Mouse (Mus musculus) neural tube, embryonic 13.5 days (tissue): ENCODE measurements around the gene Trim21. TPM values are rescaled to one million over a fixed set of nuclear protein-coding genes. Genes with fewer than 3 reads are reported as not detected.

Experiments used
- ATAC-seq: fragments of 200-750 bp; cut with Nextera tagmentation; 2 replicates; pipeline ENCODE4 v1.8.0; 2017; ENCODE audit warnings: low read depth, mild to moderate bottlenecking, moderate TSS enrichment, moderate library complexity
- H3K27ac ChIP-seq: fragments of 300-500 bp; sonication (generic); replicated peaks from 2 replicates; pipeline ENCODE4 v1.5.1; 2015; ENCODE audit warnings: moderate library complexity, mild to moderate bottlenecking, inconsistent platforms
- H3K27me3 ChIP-seq: fragments of 300-500 bp; sonication (generic); 2 replicates; pipeline ENCODE4 v1.6.1; 2015; ENCODE audit warnings: mild to moderate bottlenecking, inconsistent platforms
- H3K36me3 ChIP-seq: fragments of 300-500 bp; sonication (generic); 2 replicates; pipeline ENCODE4 v1.6.1; 2015; ENCODE audit warnings: mild to moderate bottlenecking, inconsistent platforms
- H3K4me1 ChIP-seq: fragments of 300-500 bp; sonication (generic); replicated peaks from 2 replicates; pipeline ENCODE4 v1.6.1; 2015; ENCODE audit warnings: inconsistent platforms
- H3K4me2 ChIP-seq: fragments of 300-500 bp; sonication (generic); 2 replicates; pipeline ENCODE4 v1.6.1; 2015; ENCODE audit warnings: inconsistent platforms, mild to moderate bottlenecking, moderate library complexity
- H3K4me3 ChIP-seq: fragments of 300-500 bp; sonication (generic); 2 replicates; pipeline ENCODE4 v1.5.1; 2015; ENCODE audit warnings: mild to moderate bottlenecking, inconsistent platforms
- H3K9ac ChIP-seq: fragments of 300-500 bp; sonication (generic); 2 replicates; pipeline ENCODE4 v1.6.1; 2015; ENCODE audit warnings: moderate library complexity, mild to moderate bottlenecking, inconsistent platforms
- H3K9me3 ChIP-seq: fragments of 300-500 bp; sonication (generic); 2 replicates; pipeline ENCODE4 v1.6.1; 2016; ENCODE audit warnings: inconsistent platforms
- WGBS: fragments of 180-500 bp; shearing (Covaris S2); methylation state at CpG from one replicate; pipeline ENCODE4 v1.1.7; 2015; 5-methylcytosine and 5-hydroxymethylcytosine counted together
- polyA plus RNA-seq: library from polyadenylated mRNA; unstranded; fragments of >200 nt; fragmentation: Nextera tagmentation; extraction: Ambion mirVana; gene quantifications from 2 replicates; pipeline ENCODE4 v1.2.1, GENCODE M21; 2015

Trim21 gene
- 0.15 and 0.36 TPM in 2 replicates for polyA plus RNA-seq

DNA sequence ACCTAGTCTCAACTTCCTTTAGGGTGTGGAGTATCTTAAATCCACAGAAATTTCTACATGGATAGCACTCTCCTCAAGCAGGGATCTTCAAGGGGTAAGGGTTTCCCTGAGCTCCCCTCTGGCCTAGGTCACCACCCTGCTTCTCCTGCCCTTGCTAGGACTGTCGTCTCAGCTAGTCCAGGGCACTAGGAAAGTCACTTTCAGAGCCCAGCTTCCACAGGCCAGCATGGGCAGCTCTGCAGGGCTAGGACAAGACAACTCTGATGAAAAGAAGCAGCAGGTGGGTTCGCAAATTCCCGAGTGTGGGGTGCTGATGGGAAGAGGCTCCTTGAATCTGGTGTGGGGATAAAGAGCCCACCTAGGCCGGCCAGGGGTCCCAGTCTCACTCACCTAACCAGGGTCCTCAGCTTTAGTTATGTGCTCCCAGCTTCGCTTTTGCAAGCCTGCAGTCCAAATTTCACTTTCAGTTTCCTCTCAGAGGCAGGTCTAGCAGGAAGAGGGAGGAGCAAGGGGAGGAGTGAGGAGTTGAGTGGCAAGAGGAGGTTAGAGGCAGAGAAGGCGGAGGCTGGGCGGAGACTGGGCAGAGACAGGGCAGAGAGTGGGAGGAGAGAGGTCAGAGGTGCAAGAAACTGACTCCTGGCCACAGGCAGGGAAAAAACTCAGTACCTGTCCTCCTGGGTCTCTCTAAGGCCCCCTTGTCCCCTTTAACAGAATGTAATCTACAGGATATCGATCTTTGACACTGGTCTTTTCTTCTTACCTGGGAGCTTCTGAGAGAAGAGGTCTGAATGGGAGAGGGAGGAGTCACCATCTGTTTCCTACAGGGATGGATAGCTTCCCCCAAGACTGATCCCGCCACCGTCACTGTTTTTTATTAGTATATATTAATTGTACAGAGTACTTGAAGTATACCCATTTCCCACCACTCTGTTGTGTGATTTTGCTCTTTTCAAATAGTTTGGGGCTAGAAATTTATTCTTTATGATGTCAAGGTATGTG lies at the start of gene Trim21:
Gene Trim21 (minus strand): TSS at position 488 of the 999 bp plus-strand sequence.
- peak within 1 kb of the TSS; percentile 22; the same call in 1 of the 2 replicates for H3K9ac ChIP-seq
- peak within 1 kb of the TSS; percentile 50 for H3K4me2 ChIP-seq
- no peaks in the 10 kb centered on the region for H3K36me3 ChIP-seq
- no peak within 1 kb of the TSS for H3K27ac ChIP-seq
- peak within 1 kb of the TSS; percentile 37 for H3K4me3 ChIP-seq
- WGBS, result 22% methylated on average over 10 of the region's 10 CpGs
- H3K4me1 ChIP-seq, result peaks cover 4% of the 10 kb centered on the region; the same call in 1 of the 2 replicates
- no peaks in the 10 kb centered on the region for H3K9me3 ChIP-seq
- no peaks in the 10 kb centered on the region for H3K27me3 ChIP-seq
- no peak; the same call in 1 of the 2 replicates for ATAC-seq

DNA sequence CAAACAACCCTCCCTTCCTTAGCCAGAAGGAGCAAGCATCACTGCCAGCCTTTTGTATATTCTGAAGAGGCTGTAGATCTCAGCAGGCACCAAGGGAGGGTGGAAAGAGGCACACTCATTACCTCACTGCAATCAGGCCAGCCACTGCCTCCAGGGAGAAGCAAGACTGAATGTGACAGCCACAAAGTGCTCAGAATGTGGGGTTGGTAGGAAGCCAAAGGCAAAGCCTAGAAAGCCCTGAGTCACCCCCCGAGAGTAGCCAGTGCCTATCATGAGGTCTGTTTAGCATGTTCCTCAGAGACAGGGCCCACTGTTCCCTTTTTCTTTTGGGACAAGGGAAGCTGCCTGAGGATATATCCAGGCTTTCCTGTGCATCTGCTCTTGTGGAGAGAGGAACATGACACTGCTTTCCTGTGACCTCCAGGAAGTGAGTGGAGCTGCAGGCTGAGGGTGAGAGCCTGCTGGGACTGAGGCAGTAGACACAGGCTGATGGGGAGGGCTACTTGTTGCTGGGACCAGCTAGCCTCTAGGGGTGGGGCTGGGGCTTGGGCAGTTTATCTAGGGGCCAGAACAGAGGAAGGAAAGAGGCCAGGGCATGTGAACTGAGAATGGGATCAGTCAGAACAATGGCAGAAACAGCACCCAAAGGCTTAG lies 32.2 kb upstream of the Trim21 start, which contains the start of gene Olfr552:
Gene Olfr552 (plus strand): TSS at position 393 of the 654 bp plus-strand sequence.
- no peak within 1 kb of the TSS for H3K27ac ChIP-seq
- no peaks in the 10 kb centered on the region for H3K27me3 ChIP-seq
- H3K9me3 ChIP-seq, result no peaks in the 10 kb centered on the region
- H3K4me1 ChIP-seq, result no peaks in the 10 kb centered on the region
- no peak within 1 kb of the TSS for H3K4me2 ChIP-seq
- H3K9ac ChIP-seq, result no peak within 1 kb of the TSS
- no peaks in the 10 kb centered on the region for H3K36me3 ChIP-seq
- WGBS, result 77% methylated on average over 1 of the region's 1 CpGs
- ATAC-seq, result 0 out of 2 replicates have a peak, but pooled peaks have one; percentile 15
- H3K4me3 ChIP-seq, result no peak within 1 kb of the TSS

DNA sequence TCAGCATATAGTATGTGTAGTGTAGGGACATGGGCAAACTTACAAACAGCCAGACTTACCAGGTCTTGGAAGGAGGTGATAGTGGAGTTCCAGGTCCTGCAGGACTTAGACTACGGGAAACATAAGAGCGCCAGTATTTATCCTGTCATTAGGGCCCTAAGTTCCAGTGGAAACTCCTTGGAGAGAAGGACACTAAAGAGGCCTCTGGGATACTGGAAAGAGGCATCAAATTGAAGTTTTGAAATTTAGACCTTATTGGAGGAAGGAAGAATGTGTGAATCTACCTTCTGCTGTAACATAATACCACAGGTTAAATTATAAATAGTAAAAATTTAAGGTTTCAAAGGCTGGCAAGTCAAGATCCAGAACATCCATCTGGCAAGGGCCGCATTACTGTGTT lies 26.5 kb upstream of the Trim21 start, which contains the start of gene Olfr551:
Gene Olfr551 (minus strand): TSS at position 101 of the 400 bp plus-strand sequence.
- H3K9me3 ChIP-seq, result no peaks in the 10 kb centered on the region
- WGBS, result 95% methylated on average over 3 of the region's 3 CpGs

GRCm38 (mm10) chr7:102575998-102576397 lies 10.7 kb upstream of the Trim21 start:
- Histone ChIP-seq H3K4me1 (peaks cover 6% of the 10 kb centered on the region), H3K36me3 (no peaks in the 10 kb centered on the region), H3K4me2 (no peak overlapping the region), H3K27ac (no peak overlapping the region), H3K4me3 (no peak overlapping the region), H3K9me3 (no peaks in the 10 kb centered on the region), H3K9ac (no peak overlapping the region), H3K27me3 (no peaks in the 10 kb centered on the region)
- WGBS, result 78% methylated on average over 6 of the region's 6 CpGs
- no peak for ATAC-seq

More for the DNA sequence above, 26.5 kb upstream of the Trim21 start, which contains the start of gene Olfr551:
- no peak within 1 kb of the TSS for H3K9ac ChIP-seq
- H3K4me1 ChIP-seq, result no peaks in the 10 kb centered on the region
- no peak within 1 kb of the TSS for H3K27ac ChIP-seq
- no peaks in the 10 kb centered on the region for H3K36me3 ChIP-seq
- no peaks in the 10 kb centered on the region for H3K27me3 ChIP-seq
- no peak within 1 kb of the TSS for H3K4me2 ChIP-seq
- no peak within 1 kb of the TSS for H3K4me3 ChIP-seq
- ATAC-seq, result no peak

- H3K27ac ChIP-seq, result no peak overlapping the region
These were observed 8.0 kb upstream of the Trim21 start for GRCm38 (mm10) chr7:102573174-102573830.

GRCm38 (mm10) chr7:102571142-102571541 lies 5.9 kb upstream of the Trim21 start, which contains the start of gene Olfr550:
TSS of gene Olfr550 (plus strand) at chr7:102571442.
- 94% methylated on average over 8 of the region's 8 CpGs for WGBS
- H3K27me3 ChIP-seq, result no peaks in the 10 kb centered on the region
- H3K9me3 ChIP-seq, result no peaks in the 10 kb centered on the region
- H3K36me3 ChIP-seq, result no peaks in the 10 kb centered on the region
- no peak within 1 kb of the TSS for H3K9ac ChIP-seq
- H3K4me3 ChIP-seq, result no peak within 1 kb of the TSS
- H3K4me2 ChIP-seq, result no peak within 1 kb of the TSS
- H3K4me1 ChIP-seq, result peaks cover 6% of the 10 kb centered on the region
- ATAC-seq, result no peak
- H3K27ac ChIP-seq, result no peak within 1 kb of the TSS

More at GRCm38 (mm10) chr7:102573174-102573830, 8.0 kb upstream of the Trim21 start:
- 77% methylated on average over 3 of the region's 3 CpGs for WGBS
- Histone ChIP-seq H3K9me3 (no peaks in the 10 kb centered on the region), H3K4me2 (no peak overlapping the region), H3K27me3 (no peaks in the 10 kb centered on the region), H3K4me1 (peaks cover 6% of the 10 kb centered on the region), H3K9ac (no peak overlapping the region), H3K4me3 (no peak overlapping the region), H3K36me3 (no peaks in the 10 kb centered on the region)
- ATAC-seq, result no peak; the same call in 1 of the 2 replicates

DNA sequence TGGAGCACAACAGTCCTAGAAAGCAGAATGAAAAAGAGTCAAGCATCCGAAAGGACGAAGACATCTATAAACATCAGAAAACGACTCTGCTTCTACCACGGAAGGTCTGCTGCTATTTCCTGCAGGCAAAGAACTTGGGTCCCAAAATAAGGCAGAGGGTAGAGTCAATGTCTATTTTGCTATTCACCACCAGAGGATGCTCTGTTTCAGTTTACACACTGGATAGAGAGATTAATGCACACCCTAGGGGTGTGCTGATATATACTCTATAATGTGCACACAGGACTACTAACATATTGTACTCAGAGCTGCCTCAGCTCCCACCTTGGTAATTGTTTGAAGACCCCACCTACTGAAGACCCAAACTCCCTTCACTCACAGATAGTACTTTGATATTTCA lies 933 bp upstream of the Trim21 start:
- Histone ChIP-seq H3K4me3 (no peak overlapping the region), H3K4me2 (no peak overlapping the region), H3K9ac (no peak overlapping the region), H3K27me3 (no peaks in the 10 kb centered on the region), H3K27ac (no peak overlapping the region), H3K4me1 (peaks cover 4% of the 10 kb centered on the region; the same call in 1 of the 2 replicates), H3K9me3 (no peaks in the 10 kb centered on the region), H3K36me3 (no peaks in the 10 kb centered on the region)
- no peak for ATAC-seq
- 92% methylated on average over 4 of the region's 4 CpGs for WGBS

GRCm38 (mm10) chr7:102553279-102553678 lies 12.0 kb downstream of the Trim21 start:
- Histone ChIP-seq H3K27ac (no peak overlapping the region), H3K4me1 (no peaks in the 10 kb centered on the region), H3K9me3 (no peaks in the 10 kb centered on the region), H3K27me3 (no peaks in the 10 kb centered on the region), H3K9ac (no peak overlapping the region), H3K36me3 (no peaks in the 10 kb centered on the region), H3K4me3 (no peak overlapping the region), H3K4me2 (no peak overlapping the region)
- 75% methylated on average over 3 of the region's 3 CpGs for WGBS
- ATAC-seq, result no peak

GRCm38 (mm10) chr7:102549570-102549969 lies 15.7 kb downstream of the Trim21 start, which contains the start of gene Olfr549:
TSS of gene Olfr549 (plus strand) at chr7:102549870.
- Histone ChIP-seq H3K36me3 (no peaks in the 10 kb centered on the region), H3K4me2 (no peak within 1 kb of the TSS), H3K27ac (no peak within 1 kb of the TSS), H3K9ac (no peak within 1 kb of the TSS), H3K9me3 (no peaks in the 10 kb centered on the region), H3K4me3 (no peak within 1 kb of the TSS), H3K4me1 (no peaks in the 10 kb centered on the region), H3K27me3 (no peaks in the 10 kb centered on the region)
- no peak for ATAC-seq
- 85% methylated on average over 3 of the region's 3 CpGs for WGBS

DNA sequence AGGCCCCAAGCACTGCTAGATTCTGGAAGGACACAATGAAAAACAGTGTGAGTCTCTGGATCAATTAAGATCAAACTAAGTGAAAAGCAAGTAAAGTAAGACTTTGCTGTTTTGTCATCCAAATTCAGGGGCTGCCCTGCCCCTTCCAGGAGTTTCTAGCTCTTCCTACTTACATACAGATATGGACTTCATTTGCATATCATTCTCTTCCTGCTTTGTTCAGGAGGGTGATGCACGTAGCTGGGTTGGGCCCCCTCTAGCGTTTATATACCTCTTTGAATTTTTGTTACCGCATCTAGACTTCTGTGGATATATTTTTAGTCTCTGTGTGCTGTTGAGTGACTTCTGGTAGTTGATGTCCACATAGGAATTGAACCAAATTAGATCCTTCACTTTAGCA lies 24.0 kb downstream of the Trim21 start:
- no peaks in the 10 kb centered on the region for H3K4me1 ChIP-seq
- H3K9ac ChIP-seq, result no peak overlapping the region
- no peak overlapping the region for H3K4me3 ChIP-seq
- no peaks in the 10 kb centered on the region for H3K9me3 ChIP-seq
- no peak for ATAC-seq
- H3K4me2 ChIP-seq, result no peak overlapping the region
- no peaks in the 10 kb centered on the region for H3K27me3 ChIP-seq
- WGBS, result 64% methylated on average over 3 of the region's 3 CpGs
- no peaks in the 10 kb centered on the region for H3K36me3 ChIP-seq
- no peak overlapping the region for H3K27ac ChIP-seq

DNA sequence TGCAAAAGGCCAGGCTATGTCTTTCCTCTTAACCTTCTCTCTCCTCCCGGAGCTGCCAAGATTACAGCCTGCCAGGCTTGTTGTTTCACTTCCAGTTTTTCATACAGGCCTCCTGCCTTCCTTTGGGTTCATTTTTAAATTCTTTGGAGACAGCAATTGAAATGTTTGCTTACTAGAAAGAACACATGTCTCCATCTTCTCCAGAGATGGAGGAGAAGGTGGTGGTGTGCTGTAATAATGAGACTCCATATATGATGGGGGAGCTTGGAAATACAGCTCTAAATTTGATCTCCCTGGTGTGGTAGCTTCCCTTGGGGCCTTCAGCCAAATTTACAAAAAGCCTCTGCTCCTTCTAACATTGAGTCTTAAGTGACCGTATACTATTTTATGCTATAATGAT lies 24.7 kb downstream of the Trim21 start, which contains the start of gene Olfr548-ps1:
Gene Olfr548-ps1 (plus strand): TSS at position 301 of the 400 bp plus-strand sequence.
- no peaks in the 10 kb centered on the region for H3K27me3 ChIP-seq
- H3K9ac ChIP-seq, result no peak within 1 kb of the TSS
- WGBS, result 86% methylated on average over 2 of the region's 2 CpGs
- no peaks in the 10 kb centered on the region for H3K4me1 ChIP-seq
- no peak for ATAC-seq
- no peaks in the 10 kb centered on the region for H3K36me3 ChIP-seq
- no peak within 1 kb of the TSS for H3K27ac ChIP-seq
- no peak within 1 kb of the TSS for H3K4me2 ChIP-seq
- no peaks in the 10 kb centered on the region for H3K9me3 ChIP-seq
- no peak within 1 kb of the TSS for H3K4me3 ChIP-seq
